Mouse (Mus musculus): ENCODE results near the gene Cyp4f17.
"Not testable (repeated sequence)": the region's sequence is repeated elsewhere in the genome, so short reads cannot be mapped to it uniquely, and the experiment has no call there.

Gene Cyp4f17

GRCm38 (mm10) chr17:32526341-32526740, 20.5 kb downstream of the Cyp4f17 start:
- not testable (repeated sequence) for DNase-seq (ENCODE audit: low spot score in 2 of 2)

GRCm38 (mm10) chr17:32527748-32528147, 21.9 kb downstream of the Cyp4f17 start:
- DNase-seq (ENCODE audit: low spot score in 2 of 2) = no peak

GRCm38 (mm10) chr17:32528408-32529337, 22.8 kb downstream of the Cyp4f17 start:
- DNase-seq (ENCODE audit: low spot score in 2 of 2) = peak; percentile 72 to 82

GRCm38 (mm10) chr17:32532356-32532755, 26.5 kb downstream of the Cyp4f17 start:
- DNase-seq (ENCODE audit: low spot score in 2 of 2) = not testable (repeated sequence)

- DNase-seq (ENCODE audit: low spot score in 2 of 2) = no peak
Observed at GRCm38 (mm10) chr17:32534068-32534467, 28.2 kb downstream of the Cyp4f17 start.

GRCm38 (mm10) chr17:32536051-32536866, 30.4 kb downstream of the Cyp4f17 start, which contains the start of gene Cyp4f16:
Gene Cyp4f16 (plus strand): TSS chr17:32536558.
- DNase-seq (ENCODE audit: low spot score in 2 of 2) = peak; percentile 58 to 65

GRCm38 (mm10) chr17:32536867-32537250, 31.0 kb downstream of the Cyp4f17 start:
- DNase-seq (ENCODE audit: low spot score in 2 of 2) = no peak

GRCm38 (mm10) chr17:32544792-32545191, 38.9 kb downstream of the Cyp4f17 start:
- not testable (repeated sequence) for DNase-seq (ENCODE audit: low spot score in 2 of 2)

- DNase-seq (ENCODE audit: low spot score in 2 of 2) = not testable (repeated sequence)
Observed at GRCm38 (mm10) chr17:32550377-32550776, 44.5 kb downstream of the Cyp4f17 start.

GRCm38 (mm10) chr17:32550900-32551770, 45.3 kb downstream of the Cyp4f17 start:
- peak; percentile 80 to 81 for DNase-seq (ENCODE audit: low spot score in 2 of 2)

GRCm38 (mm10) chr17:32553016-32553415, 47.2 kb downstream of the Cyp4f17 start:
- DNase-seq (ENCODE audit: low spot score in 2 of 2) = not testable (repeated sequence)

GRCm38 (mm10) chr17:32554368-32554767, 48.5 kb downstream of the Cyp4f17 start:
- DNase-seq (ENCODE audit: low spot score in 2 of 2) = not testable (repeated sequence)

- not testable (repeated sequence) for DNase-seq (ENCODE audit: low spot score in 2 of 2)
Observed at GRCm38 (mm10) chr17:32563301-32563700, 57.5 kb downstream of the Cyp4f17 start.

GRCm38 (mm10) chr17:32573286-32573685, 67.4 kb downstream of the Cyp4f17 start:
- not testable (repeated sequence) for DNase-seq (ENCODE audit: low spot score in 2 of 2)

- DNase-seq (ENCODE audit: low spot score in 2 of 2) = no peak
Observed at GRCm38 (mm10) chr17:32577496-32578186, 71.8 kb downstream of the Cyp4f17 start.
